7 mouse cellular contexts compared by ENCODE assay signal in genomic region chr11:43783772-43784171, GRCm38 (mm10). TPM values are rescaled to one million over a fixed set of nuclear protein-coding genes. Genes with fewer than 3 reads are reported as not detected.
DNase-seq lines count a peak whose midpoint lies in the region; ATAC-seq lines count a peak whose summit lies in the region.

No protein-coding gene starts in this region.

- peak; percentile 85 for DNase-seq in adipocyte (ENCODE audit: low spot score)
- peak; percentile 57 for DNase-seq in cerebellum, adult 9-10 months
- peak; percentile 29 to 86 for DNase-seq in frontal cortex, adult 2 months (ENCODE audit: extremely low spot score in 1 of 2, low spot score in 1 of 2)
- peak; percentile 46 for DNase-seq in hindlimb bud, embryonic 11.5 days (ENCODE audit: extremely low spot score, low read depth, low spot score)
- peak; percentile 71 to 81 for DNase-seq in left cerebral cortex, adult 18-20 months (ENCODE audit: low spot score in 2 of 2)
- DNase-seq in right cerebral cortex, postnatal 36 days (ENCODE audit: low spot score in 2 of 2), result peak; percentile 39 to 45

- peak; percentile 68 for ATAC-seq in megakaryocyte-erythroid progenitor cell, adult 5-6 weeks (replicated peaks; ENCODE audit: low FRiP score, low TSS enrichment, poor library complexity, severe bottlenecking)

RNA-seq across cellular contexts. Expression of gene Ttc1, which starts 36.0 kb away (rescaled TPM):
- polyA plus RNA-seq in frontal cortex, adult 2 months (2012; rRNA removed), result 47.0 and 50.5 TPM in 2 replicates
- total RNA-seq in left cerebral cortex, adult 18-20 months (2021), result 10 to 100 TPM; 67.8 to 69.4 TPM
- 38.4 and 68.3 TPM in 2 replicates for total RNA-seq in megakaryocyte-erythroid progenitor cell, adult 5-6 weeks (2014; fragmentation: Nextera tagmentation)
- 74.5 and 103 TPM in 2 replicates for total RNA-seq in megakaryocyte-erythroid progenitor cell, adult 5-6 weeks (2017)

Comparison
In these comparisons a context has a peak if more than half of its experiments do, and no peak if none do; other contexts are left out.
1. Peak in every context shown above with its lines: DNase-seq and ATAC-seq.